Mouse (Mus musculus) lung, postnatal 25 days (tissue): ENCODE results near the gene Trappc3l.
"Not testable (repeated sequence)": the region's sequence is repeated elsewhere in the genome, so short reads cannot be mapped to it uniquely, and the experiment has no call there.

Experiments
- DNase-seq: peaks from one replicate; pipeline ENCODE4 v3.0.0; 2022; ENCODE audit warnings: low spot score

The Trappc3l gene

GRCm38 (mm10) chr10:34037401-34037800 is at the start of gene Trappc3l:
Trappc3l (plus strand) TSS chr10:34037597.
- DNase-seq, result no peak

DNA sequence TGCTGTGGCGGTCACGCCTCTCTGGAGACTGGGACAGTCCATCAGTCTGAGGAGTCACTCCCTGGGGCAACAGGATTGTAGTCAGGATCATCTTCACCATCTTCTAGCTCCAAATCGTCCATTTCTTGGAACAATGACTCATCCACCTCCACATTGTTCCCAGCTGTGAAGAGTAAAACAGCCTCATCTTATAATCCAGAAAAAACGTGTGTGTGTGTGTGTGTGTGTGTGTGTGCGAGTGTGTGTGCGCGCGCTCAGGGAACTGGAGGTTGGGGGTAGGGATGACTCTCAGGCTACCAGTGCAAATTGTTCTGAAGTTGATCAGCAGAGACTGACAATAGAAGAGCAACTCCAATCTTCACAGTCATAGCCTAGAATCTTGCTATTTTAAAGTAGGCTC is 40.7 kb upstream of the Trappc3l start:
- not testable (repeated sequence) for DNase-seq

DNA sequence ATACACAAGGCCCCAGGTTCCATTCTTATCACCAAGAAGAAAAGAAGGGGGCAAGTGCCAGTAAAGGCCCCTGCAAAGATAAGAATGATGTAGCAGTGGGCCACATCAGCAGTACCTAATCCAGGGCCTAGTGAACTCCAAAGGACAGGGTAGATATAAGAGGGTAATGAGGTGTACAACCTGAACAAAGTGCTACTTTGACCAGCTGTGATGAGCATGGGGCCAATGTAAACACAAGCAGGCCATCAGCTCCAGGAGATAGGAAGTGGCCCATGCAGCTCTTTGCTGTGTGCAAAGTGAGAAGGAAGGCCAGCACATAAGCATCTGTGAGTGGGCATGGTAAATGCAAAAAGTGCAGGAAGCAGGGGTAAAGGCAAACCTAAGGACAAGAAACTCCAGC is 39.0 kb upstream of the Trappc3l start:
- DNase-seq, result no peak

GRCm38 (mm10) chr10:34012581-34012980 is 24.8 kb upstream of the Trappc3l start:
- DNase-seq, result no peak

DNA sequence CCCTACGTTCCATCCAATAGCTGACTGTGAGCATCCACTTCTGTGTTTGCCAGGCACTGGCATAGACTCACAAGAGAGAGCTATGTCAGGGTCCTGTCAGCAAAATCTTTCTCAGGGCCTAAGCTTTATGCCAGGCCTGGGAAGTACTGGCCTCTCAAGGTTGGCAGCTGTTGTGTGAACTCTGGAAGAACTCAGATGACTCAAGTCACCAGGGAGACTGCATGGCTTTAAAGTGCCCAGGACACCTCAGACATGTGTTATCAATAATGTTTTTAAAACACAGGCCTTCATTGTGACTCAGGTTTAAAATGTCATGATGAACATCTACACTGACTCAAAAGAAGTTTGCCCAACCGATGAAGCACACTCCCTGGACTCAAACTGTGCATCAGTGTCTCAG is 24.2 kb upstream of the Trappc3l start:
- no peak for DNase-seq

- peak; percentile 0 for DNase-seq
These were observed 18.6 kb upstream of the Trappc3l start for GRCm38 (mm10) chr10:34018746-34019301.

GRCm38 (mm10) chr10:34019302-34020075 is 17.9 kb upstream of the Trappc3l start, which contains the start of gene Rwdd1:
Rwdd1 (minus strand) TSS chr10:34019624.
- peak; percentile 98 for DNase-seq

DNA sequence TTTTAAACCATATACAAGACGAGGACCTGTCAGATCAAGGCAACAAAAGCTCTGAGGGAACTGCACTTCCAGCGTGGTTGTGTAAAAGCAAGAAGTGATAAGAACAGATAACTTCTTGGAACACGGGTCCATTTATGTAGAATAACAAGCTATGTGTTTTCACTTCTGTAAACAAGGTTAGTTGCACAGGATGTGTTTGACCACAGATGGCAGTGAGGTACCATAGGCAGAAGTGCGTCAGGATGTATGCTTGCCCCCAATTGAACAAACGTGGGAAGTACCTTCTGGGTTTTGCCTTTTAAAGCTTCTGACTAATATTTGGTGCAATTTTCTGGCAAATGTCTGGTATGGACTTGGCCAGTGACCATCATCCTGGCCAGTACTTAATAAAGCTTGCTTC is 7.1 kb upstream of the Trappc3l start:
- DNase-seq, result no peak

DNA sequence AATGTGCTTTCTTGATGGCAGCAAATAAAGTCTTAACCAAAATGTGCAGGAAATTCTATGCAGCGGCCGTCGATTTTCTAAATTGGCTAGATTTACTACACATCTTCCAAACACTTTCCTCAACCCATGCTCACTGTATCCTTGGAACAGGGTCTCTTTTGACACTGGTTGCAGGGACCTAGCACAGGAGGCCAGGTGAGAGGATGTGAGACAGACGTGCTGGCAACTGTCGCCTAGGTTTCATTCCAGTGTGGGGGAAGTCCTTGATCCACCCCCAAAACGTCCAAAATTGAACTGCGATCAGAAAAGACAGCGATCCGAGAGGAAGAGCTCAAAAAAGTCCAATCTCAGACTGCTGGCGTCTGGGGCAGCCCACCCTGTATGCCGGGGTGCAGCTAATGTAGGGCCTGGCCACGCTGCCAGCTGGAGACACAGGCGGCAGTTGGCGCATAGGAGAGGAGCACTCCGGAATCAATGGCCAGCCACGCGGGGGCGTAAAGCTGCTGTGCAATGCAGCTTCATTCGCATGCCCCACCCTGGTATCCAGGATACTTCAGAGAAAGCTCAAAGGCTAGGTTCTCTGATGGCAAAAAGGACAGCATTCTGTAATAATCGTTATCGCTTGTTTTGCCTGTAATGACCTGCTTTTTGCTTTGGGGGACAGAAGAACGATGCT is 3.6 kb upstream of the Trappc3l start:
- peak; percentile 68 for DNase-seq

- DNase-seq, result peak; percentile 34
These were observed 810 bp upstream of the Trappc3l start for GRCm38 (mm10) chr10:34036587-34036986.

DNA sequence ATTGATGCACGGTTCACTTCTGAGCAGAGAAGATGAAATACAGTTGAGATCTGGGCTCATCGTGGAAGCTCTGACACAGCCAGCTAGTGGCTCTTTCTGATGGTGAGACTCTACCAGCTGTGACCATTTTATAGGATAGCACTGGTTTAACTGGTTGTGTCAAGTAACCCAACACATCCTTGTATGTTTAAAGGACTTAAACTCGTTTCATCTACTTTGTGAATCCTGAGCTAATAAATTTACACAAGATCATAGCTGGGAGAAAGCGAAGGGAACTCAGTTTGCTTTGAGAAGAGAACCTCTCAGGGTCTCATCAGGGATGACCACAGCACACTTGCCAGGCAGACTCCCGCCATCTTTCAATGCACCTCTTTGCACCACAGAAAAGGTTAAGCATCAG is 6.8 kb downstream of the Trappc3l start, which contains the start of gene Calhm4:
TSS of gene Calhm4 (minus strand) at position 101 of the 400 bp plus-strand sequence.
- no peak for DNase-seq

DNA sequence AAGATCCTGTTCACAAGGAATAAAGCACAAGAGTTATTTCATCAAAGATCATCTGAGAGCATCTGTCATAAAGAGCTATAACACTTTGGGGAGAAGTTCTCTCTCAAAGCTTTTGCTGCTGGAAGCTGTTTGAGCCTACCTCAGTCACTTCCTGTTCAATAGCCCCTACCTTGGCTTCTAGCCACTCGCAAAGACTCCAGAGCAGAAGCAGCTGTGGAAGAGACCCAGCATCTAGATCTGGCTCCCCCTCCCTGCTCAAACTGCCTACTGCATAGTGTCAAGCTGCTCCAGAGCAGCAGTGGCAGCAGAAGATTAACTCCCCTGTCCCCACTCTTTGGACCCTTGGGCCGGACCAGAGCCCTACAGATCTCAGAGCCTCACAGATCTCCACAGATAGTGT is 16.6 kb downstream of the Trappc3l start:
- DNase-seq, result no peak

- DNase-seq, result no peak
These were observed 29.2 kb downstream of the Trappc3l start for GRCm38 (mm10) chr10:34066591-34066990.

DNA sequence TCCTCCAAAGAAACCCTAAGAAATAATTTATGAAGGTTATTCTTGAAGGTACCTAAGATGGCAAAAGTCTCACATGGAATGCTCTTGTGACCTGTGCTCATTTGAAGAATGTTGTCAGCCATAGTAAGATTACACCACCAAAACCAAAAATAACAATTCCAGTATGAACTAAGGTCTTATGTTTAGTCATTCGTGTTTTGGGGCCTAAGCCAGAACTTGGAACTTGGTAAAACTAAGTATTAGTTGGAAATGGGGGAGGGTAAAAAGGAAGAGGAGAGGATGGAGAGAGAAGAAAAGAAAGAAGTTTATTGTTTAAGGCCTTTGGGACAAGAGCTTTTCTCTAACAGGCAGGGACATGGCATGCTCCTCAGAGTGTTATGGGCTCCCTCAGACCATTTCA is 32.2 kb downstream of the Trappc3l start:
- no peak for DNase-seq

- DNase-seq, result no peak
These were observed 33.6 kb downstream of the Trappc3l start for GRCm38 (mm10) chr10:34070999-34071492.

DNA sequence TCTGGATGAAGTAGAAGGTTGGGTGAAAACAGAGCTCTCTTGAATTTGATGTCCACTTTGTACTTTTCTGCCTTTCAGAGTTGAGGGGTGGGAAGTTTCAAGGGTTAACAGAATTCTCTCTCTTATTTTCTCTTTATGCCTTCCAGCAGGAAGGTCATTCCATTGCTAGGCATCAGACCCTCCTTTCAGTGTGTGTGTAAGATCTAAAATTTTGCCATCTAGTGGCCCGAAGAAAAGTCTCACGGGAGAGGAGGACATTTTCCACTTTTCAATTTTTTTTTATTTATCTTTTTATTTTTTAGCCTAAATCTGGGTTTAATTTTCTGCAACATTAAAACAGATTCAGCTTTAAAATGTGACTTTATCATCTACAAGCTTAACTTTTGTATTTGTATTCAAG is 34.3 kb downstream of the Trappc3l start:
- no peak for DNase-seq

DNA sequence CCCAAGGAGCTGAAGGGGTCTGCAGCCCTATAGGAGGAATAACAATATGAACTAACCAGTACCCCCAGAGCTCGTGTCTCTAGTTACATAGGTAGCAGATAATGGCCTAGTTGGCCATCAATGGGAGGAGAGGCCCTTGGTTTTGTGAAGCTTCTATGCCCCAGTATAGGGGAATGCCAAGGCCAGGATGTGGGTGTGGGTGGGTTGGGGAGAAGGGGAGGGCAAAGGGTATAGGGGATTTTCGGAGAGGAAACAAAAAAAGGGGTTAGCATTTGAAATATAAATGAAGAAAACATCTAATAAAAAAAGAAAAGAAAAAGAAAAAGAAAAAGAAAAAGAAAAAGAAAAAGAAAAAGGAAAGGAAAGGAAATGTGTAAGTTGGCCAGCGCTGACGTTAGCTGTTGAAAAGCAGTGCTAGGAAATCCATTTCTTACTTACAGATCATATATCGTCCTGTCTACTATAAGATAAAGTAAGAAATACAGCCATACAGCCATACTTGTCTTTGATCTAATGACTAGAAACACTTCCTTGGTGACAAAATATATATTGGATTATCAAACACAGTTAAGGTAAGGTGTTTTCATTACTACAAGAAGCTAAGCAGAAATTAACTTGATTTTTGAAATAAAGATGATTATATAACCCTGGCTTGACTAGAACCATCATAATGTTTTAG is 37.3 kb downstream of the Trappc3l start:
- DNase-seq, result no peak

GRCm38 (mm10) chr10:34086514-34086913 is 49.1 kb downstream of the Trappc3l start:
- DNase-seq, result no peak

DNA sequence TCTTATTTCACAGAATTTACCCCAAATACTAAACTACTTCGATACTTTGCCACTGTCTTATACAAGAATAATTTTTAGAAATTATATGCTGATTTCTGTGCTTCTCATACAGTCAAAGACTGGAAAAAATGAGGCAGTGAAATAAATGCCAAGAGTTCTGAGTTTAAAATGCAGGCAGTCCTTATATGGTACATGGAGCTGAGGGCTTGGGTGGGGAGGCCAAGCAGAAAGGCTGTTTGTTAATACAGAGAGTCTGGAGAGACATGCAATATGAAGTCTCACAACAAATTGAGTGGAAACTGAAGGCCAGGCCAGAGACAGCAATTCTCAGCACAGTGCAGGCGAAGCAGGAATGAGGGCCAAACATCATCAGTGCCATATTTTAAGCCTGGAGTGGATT is 51.1 kb downstream of the Trappc3l start:
- DNase-seq, result no peak

DNA sequence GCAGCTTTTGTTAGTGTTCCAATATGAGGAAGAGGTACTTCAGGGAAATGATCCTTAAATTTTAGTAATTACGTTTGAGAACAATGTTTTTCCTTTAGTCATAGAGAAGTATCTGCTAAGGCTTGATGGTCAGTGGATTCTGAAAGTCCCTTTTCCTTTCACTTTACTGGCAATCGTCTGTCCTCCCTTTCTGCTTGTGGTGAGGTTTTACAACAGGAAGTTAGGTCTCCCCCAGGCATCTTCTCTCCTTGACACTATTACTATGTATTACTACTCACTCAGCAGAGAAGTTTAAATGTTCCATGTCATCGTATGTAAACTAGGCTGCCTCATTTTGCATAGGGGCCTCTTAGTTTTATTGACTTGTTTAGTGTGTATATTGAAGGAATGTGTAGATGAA is 52.1 kb downstream of the Trappc3l start:
- DNase-seq, result no peak

DNA sequence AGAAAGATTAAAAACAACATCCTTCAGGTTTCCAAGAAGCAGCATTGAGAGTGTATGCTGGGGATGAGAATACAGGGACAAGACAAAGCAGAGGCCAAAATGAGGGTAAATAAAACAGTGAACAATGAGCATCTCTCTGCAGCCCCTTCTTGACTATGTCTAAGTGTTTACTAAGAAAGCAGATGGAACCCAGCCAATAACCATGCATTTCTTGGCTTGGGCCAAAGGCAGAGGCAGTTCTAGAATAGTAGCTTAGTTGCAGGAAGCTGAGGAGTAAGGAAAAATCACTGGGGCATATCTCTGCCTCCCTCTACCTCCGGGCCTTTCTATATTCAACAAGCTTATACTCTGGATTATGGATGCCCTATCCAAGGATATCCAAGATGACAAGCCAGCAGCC is 53.1 kb downstream of the Trappc3l start:
- no peak for DNase-seq

GRCm38 (mm10) chr10:34091888-34092287 is 54.5 kb downstream of the Trappc3l start:
- no peak for DNase-seq
